Mouse (Mus musculus) MEL (cell line): Measurements from ENCODE around the gene Mark2. TPM values are rescaled to one million over a fixed set of nuclear protein-coding genes. Genes with fewer than 3 reads are reported as not detected.

ENCODE experiments used
- DNase-seq: peaks from one replicate; pipeline ENCODE4 v3.0.0; 2011; ENCODE audit warnings: low read depth, low spot score
- H3K27ac ChIP-seq: 2 replicates; pipeline ENCODE4 v1.5.1; 2012; ENCODE audit warnings: low read depth, mild to moderate bottlenecking, control low read depth, low read length, moderate library complexity; ENCODE audit not compliant: control insufficient read depth
- H3K27me3 ChIP-seq, 2 experiments: fragments of 150-350 bp in 1 of 2; sonication (generic) in 1 of 2; 2 replicates each; pipeline ENCODE4 v1.6.1; 2012; ENCODE audit warnings: low read length in 2 of 2, mild to moderate bottlenecking in 2 of 2, improper control_type of control experiment in 1 of 2, moderate library complexity in 1 of 2; ENCODE audit not compliant: insufficient read depth in 2 of 2, control insufficient read depth in 1 of 2
- H3K36me3 ChIP-seq, 2 experiments: 2 replicates each; pipeline ENCODE4 v1.6.1; 2012 to 2014; ENCODE audit warnings: low read length in 2 of 2, improper control_type of control experiment in 1 of 2, inconsistent platforms in 1 of 2, mild to moderate bottlenecking in 1 of 2; ENCODE audit not compliant: insufficient read depth in 2 of 2, control insufficient read depth in 1 of 2
- H3K4me1 ChIP-seq, 2 experiments: fragments of 150-350 bp in 1 of 2; sonication (generic) in 1 of 2; 2 replicates each; pipeline ENCODE4 v1.6.1; 2012; ENCODE audit warnings: low read length in 2 of 2, improper control_type of control experiment in 1 of 2, mild to moderate bottlenecking in 1 of 2; ENCODE audit not compliant: insufficient read depth in 2 of 2, control insufficient read depth in 1 of 2
- H3K4me3 ChIP-seq, 2 experiments: fragments of 150-350 bp in 1 of 2; sonication (generic) in 1 of 2; 2 replicates each; pipeline ENCODE4 v1.5.1; 2012; ENCODE audit warnings: low read depth in 2 of 2, low read length in 2 of 2, mild to moderate bottlenecking in 2 of 2, moderate library complexity in 2 of 2, control low read depth in 1 of 2, improper control_type of control experiment in 1 of 2; ENCODE audit not compliant: control insufficient read depth in 1 of 2, insufficient read depth in 1 of 2
- H3K79me2 ChIP-seq: 2 replicates; pipeline ENCODE4 v1.6.1; 2012; ENCODE audit warnings: mild to moderate bottlenecking, low read length, moderate library complexity; ENCODE audit not compliant: control insufficient read depth, poor library complexity, insufficient read depth
- H3K9ac ChIP-seq: 2 replicates; pipeline ENCODE4 v1.6.1; 2012; ENCODE audit warnings: low read depth, mild to moderate bottlenecking, control low read depth, low read length, moderate library complexity; ENCODE audit not compliant: control insufficient read depth, poor library complexity, severe bottlenecking
- H3K9me3 ChIP-seq: fragments of 150-350 bp; sonication (generic); replicated peaks from 2 replicates; pipeline ENCODE4 v1.6.1; 2012; ENCODE audit warnings: mild to moderate bottlenecking, low read length, improper control_type of control experiment, moderate library complexity; ENCODE audit not compliant: insufficient read depth
- CHD2 ChIP-seq: IDR thresholded peaks from 2 replicates; pipeline ENCODE4 v1.6.1; 2011; ENCODE audit warnings: low read length, improper control_type of control experiment
- EP300 ChIP-seq, 2 experiments: IDR thresholded peaks; 2 replicates each; pipeline ENCODE4 v1.6.1; 2011; ENCODE audit warnings: improper control_type of control experiment in 2 of 2, low read length in 2 of 2, low read depth in 1 of 2, mild to moderate bottlenecking in 1 of 2
- ETS1 ChIP-seq: IDR thresholded peaks from 2 replicates; pipeline ENCODE4 v1.6.1; 2012; ENCODE audit warnings: low read depth, mild to moderate bottlenecking, inconsistent platforms, low read length, improper control_type of control experiment, moderate library complexity
- HCFC1 ChIP-seq: IDR thresholded peaks from 2 replicates; pipeline ENCODE4 v1.6.1; 2012; ENCODE audit warnings: low read depth, mild to moderate bottlenecking, inconsistent platforms, low read length, improper control_type of control experiment, moderate library complexity
- MAX ChIP-seq: IDR thresholded peaks from 2 replicates; pipeline ENCODE4 v1.6.1; 2011; ENCODE audit warnings: low read length, improper control_type of control experiment
- MAZ ChIP-seq: IDR thresholded peaks from 2 replicates; pipeline ENCODE4 v1.6.1; 2012; ENCODE audit warnings: low read depth, mild to moderate bottlenecking, inconsistent platforms, low read length, improper control_type of control experiment
- MYC ChIP-seq: IDR thresholded peaks from 2 replicates; pipeline ENCODE4 v1.6.1; 2011; ENCODE audit warnings: low read depth, mild to moderate bottlenecking, low read length, improper control_type of control experiment, moderate library complexity
- NELFE ChIP-seq: IDR thresholded peaks from 2 replicates; pipeline ENCODE4 v1.6.1; 2011; ENCODE audit warnings: low read depth, low read length, improper control_type of control experiment
- POLR2A ChIP-seq, 2 experiments: IDR thresholded peaks; 2 replicates each; pipeline ENCODE4 v1.6.1; 2011 to 2012; ENCODE audit warnings: low read length in 2 of 2, mild to moderate bottlenecking in 2 of 2, control low read depth in 1 of 2, improper control_type of control experiment in 1 of 2, low read depth in 1 of 2, moderate library complexity in 1 of 2; ENCODE audit not compliant: control insufficient read depth in 1 of 2, insufficient read depth in 1 of 2, poor library complexity in 1 of 2
- RCOR1 ChIP-seq: IDR thresholded peaks from 2 replicates; pipeline ENCODE4 v1.6.1; 2012; ENCODE audit warnings: low read depth, mild to moderate bottlenecking, inconsistent platforms, low read length, improper control_type of control experiment
- TAL1 ChIP-seq: IDR thresholded peaks from 2 replicates; pipeline ENCODE4 v1.6.1; 2012; ENCODE audit warnings: mild to moderate bottlenecking, inconsistent platforms, low read length, moderate library complexity, mixed read lengths
- UBTF ChIP-seq: IDR thresholded peaks from 2 replicates; pipeline ENCODE4 v1.6.1; 2012; ENCODE audit warnings: low read depth, mild to moderate bottlenecking, inconsistent platforms, low read length, improper control_type of control experiment, moderate library complexity, borderline replicate concordance; ENCODE audit not compliant: insufficient read depth
- USF1 ChIP-seq: IDR thresholded peaks from 2 replicates; pipeline ENCODE4 v1.6.1; 2014; ENCODE audit warnings: low read depth, mild to moderate bottlenecking, inconsistent platforms, low read length, improper control_type of control experiment, moderate library complexity
- ZC3H11A ChIP-seq: IDR thresholded peaks from 2 replicates; pipeline ENCODE4 v1.6.1; 2012; ENCODE audit warnings: low read depth, mild to moderate bottlenecking, inconsistent platforms, low read length, improper control_type of control experiment
- ZKSCAN1 ChIP-seq: IDR thresholded peaks from 2 replicates; pipeline ENCODE4 v1.6.1; 2012; ENCODE audit warnings: low read depth, mild to moderate bottlenecking, inconsistent platforms, low read length, improper control_type of control experiment, moderate library complexity
- ZNF384 ChIP-seq: IDR thresholded peaks from 2 replicates; pipeline ENCODE4 v1.6.1; 2012; ENCODE audit warnings: low read depth, mild to moderate bottlenecking, inconsistent platforms, low read length, improper control_type of control experiment
- polyA plus RNA-seq, 2 experiments: library from polyadenylated mRNA; stranded (reverse) in 1 of 2; unstranded in 1 of 2; fragments of >175 nt in 1 of 2; fragments of >200 nt in 1 of 2; gene quantifications; 2 replicates each; pipeline versions ENCODE4 v1.2.1 to v1.2.4; 2012; ENCODE audit warnings: low replicate concordance in 2 of 2, low read depth in 1 of 2; ENCODE audit not compliant: insufficient read length in 2 of 2, insufficient read depth in 1 of 2, missing spikeins in 1 of 2
- total RNA-seq: library from RNA; depleted of rRNA; stranded (reverse); fragments of 300-350 nt; gene quantifications from 2 replicates; pipeline ENCODE4 v1.2.3, GENCODE M21; 2012

Gene Mark2
- total and polyA plus RNA-seq, 3 experiments = 36.1 to 72.4 TPM; not detected in 1

GRCm38 (mm10) chr19:7303796-7304195 is 37.9 kb downstream of the Mark2 start:
- peaks cover 3 to 47% of the 10 kb centered on the region in 2 experiments; a peak in 3 of 4 replicates for H3K36me3 ChIP-seq
- H3K9ac ChIP-seq = no peak overlapping the region
- TF ChIP-seq HCFC1 = no peak
- no peak for TF ChIP-seq CHD2
- no peak for TF ChIP-seq MAZ
- TF ChIP-seq ZC3H11A = no peak
- TF ChIP-seq USF1 = no peak
- no peak for TF ChIP-seq ZNF384
- no peak for TF ChIP-seq ZKSCAN1
- no peak for TF ChIP-seq ETS1
- no peak for TF ChIP-seq MYC
- H3K27me3 ChIP-seq = no peaks in the 10 kb centered on the region
- H3K27ac ChIP-seq = no peak overlapping the region
- no peaks in the 10 kb centered on the region for H3K9me3 ChIP-seq
- DNase-seq = no peak
- H3K79me2 ChIP-seq = peaks cover 23% of the 10 kb centered on the region
- H3K4me3 ChIP-seq = no peak overlapping the region
- H3K4me1 ChIP-seq = peaks cover 16 to 35% of the 10 kb centered on the region in 2 experiments

- no peaks in the 10 kb centered on the region for H3K27me3 ChIP-seq
- H3K4me3 ChIP-seq = no peak overlapping the region
- TF ChIP-seq RCOR1 (no peak), USF1 (no peak), UBTF (no peak), MAX (no peak), POLR2A (IDR thresholded peaks at IDR 0.05; ENCODE audit: control insufficient read depth in 1 of 2, insufficient read depth in 1 of 2, low read depth in 1 of 2, low read length in 2 of 2, poor library complexity in 1 of 2) (no peak), EP300 (IDR thresholded peaks at IDR 0.05; ENCODE audit: low read depth in 1 of 2, low read length in 2 of 2) (no peak), ETS1 (no peak), TAL1 (no peak), NELFE (no peak)
- TF ChIP-seq, all 39 proteins: peak for 0
- no peaks in the 10 kb centered on the region for H3K9me3 ChIP-seq
- H3K4me1 ChIP-seq = peaks cover 9 to 21% of the 10 kb centered on the region in 2 experiments
- H3K27ac ChIP-seq = no peak overlapping the region
- H3K36me3 ChIP-seq = peaks cover 3 to 33% of the 10 kb centered on the region in 2 experiments; a peak in 3 of 4 replicates
- DNase-seq = no peak
- H3K9ac ChIP-seq = no peak overlapping the region
- peaks cover 18% of the 10 kb centered on the region for H3K79me2 ChIP-seq
Measured at GRCm38 (mm10) chr19:7302493-7302797, 39.2 kb downstream of the Mark2 start.
